9 mouse cellular contexts compared by ENCODE assay signal in genomic region chr3:108570813-108571212, GRCm38 (mm10). TPM values are rescaled to one million over a fixed set of nuclear protein-coding genes. Genes with fewer than 3 reads are reported as not detected.
DNase-seq lines count a peak whose midpoint lies in the region; ATAC-seq and TF ChIP-seq lines count a peak whose summit lies in the region.
"Had no signal": no experiment of that assay in that cellular context is flagged by ENCODE, and none has a peak within 500 bp of the region (broad histone marks: within the 10 kb centered on the region; RNA-seq: fewer than 3 reads in every experiment).

No protein-coding gene starts in this region.

- H3K9me3 ChIP-seq in hindbrain, embryonic 16.5 days (ENCODE audit: control insufficient read depth, low read length) = no peaks in the 10 kb centered on the region
- no peaks in the 10 kb centered on the region for H3K9me3 ChIP-seq in midbrain, embryonic 12.5 days

- no peaks in the 10 kb centered on the region for H3K36me3 ChIP-seq in hindbrain, embryonic 16.5 days (ENCODE audit: control insufficient read depth, insufficient read depth, low read length)
- no peaks in the 10 kb centered on the region for H3K36me3 ChIP-seq in midbrain, embryonic 12.5 days

- intact Hi-C loops in left cerebral cortex, adult 2 months (cut with DNase I) = no loop called here
- intact Hi-C loops in left cerebral cortex, postnatal 36 days (cut with DNase I) = no loop called here

- peaks cover 13% of the 10 kb centered on the region for H3K4me1 ChIP-seq in hindbrain, embryonic 16.5 days (ENCODE audit: control insufficient read depth, insufficient read depth, low read depth, low read length)
- peaks cover 35% of the 10 kb centered on the region for H3K4me1 ChIP-seq in midbrain, embryonic 12.5 days

- peak overlapping the region; percentile 93; the same call in 1 of the 2 replicates for H3K4me3 ChIP-seq in left cerebral cortex, adult 2 months
- no peak overlapping the region for H3K4me3 ChIP-seq in hindbrain, embryonic 16.5 days (ENCODE audit: low read length)
- H3K4me3 ChIP-seq in midbrain, embryonic 12.5 days = peak overlapping the region; percentile 67

- ATAC-seq in hindbrain, embryonic 16.5 days = no peak
- no peak for ATAC-seq in midbrain, embryonic 12.5 days (ENCODE audit: low FRiP score, low read depth)

- no peak overlapping the region for H3K9ac ChIP-seq in hindbrain, embryonic 16.5 days (ENCODE audit: low read depth, low read length)
- H3K9ac ChIP-seq in midbrain, embryonic 12.5 days (replicated peaks) = no peak overlapping the region

- DNase-seq in cerebellum, adult 11-12 months = peak; percentile 27
- DNase-seq in cerebellum, postnatal 36 days = no peak
- DNase-seq in left cerebral cortex, adult 2 months (ENCODE audit: extremely low spot score in 1 of 2, low spot score in 2 of 2) = no peak
- no peak for DNase-seq in left cerebral cortex, postnatal 36 days (ENCODE audit: low spot score in 2 of 2)
- DNase-seq in cerebellum, postnatal 25 days = no peak
- DNase-seq in spleen, postnatal 14 days (ENCODE audit: low spot score in 2 of 2) = no peak

- H3K4me2 ChIP-seq in hindbrain, embryonic 16.5 days (ENCODE audit: low read length) = peak overlapping the region; percentile 89
- H3K4me2 ChIP-seq in midbrain, embryonic 12.5 days (replicated peaks) = peak overlapping the region; percentile 67

- H3K27ac ChIP-seq in left cerebral cortex, adult 2 months = no peak overlapping the region; the same call in 1 of the 2 replicates
- H3K27ac ChIP-seq in hindbrain, embryonic 16.5 days (ENCODE audit: low read depth, low read length) = no peak overlapping the region
- no peak overlapping the region for H3K27ac ChIP-seq in midbrain, embryonic 12.5 days (replicated peaks)

- 85% methylated on average over 14 of the region's 14 CpGs for WGBS in hindbrain, embryonic 16.5 days
- whole genome bisulfite sequencing in midbrain, embryonic 12.5 days = 89% methylated on average over 14 of the region's 14 CpGs

- TF ChIP-seq CTCF in left cerebral cortex, adult 2 months (IDR thresholded peaks at IDR 0.05) = no peak

- H3K27me3 ChIP-seq in hindbrain, embryonic 16.5 days (replicated peaks; ENCODE audit: control insufficient read depth, insufficient read depth, low read length) = no peaks in the 10 kb centered on the region
- no peaks in the 10 kb centered on the region for H3K27me3 ChIP-seq in midbrain, embryonic 12.5 days

RNA-seq across cellular contexts. Expression of gene Taf13, which starts 0.7 kb away (rescaled TPM):
- 10 to 100 TPM; 24.9 to 25.0 TPM for total RNA-seq in left cerebral cortex, adult 2 months (2021)
- total RNA-seq in left cerebral cortex, postnatal 36 days (2021) = 10 to 100 TPM; 24.3 to 27.1 TPM
- polyA plus RNA-seq in hindbrain, embryonic 16.5 days (2015; fragmentation: Nextera tagmentation; extraction: Ambion mirVana) = 46.7 and 52.4 TPM in 2 replicates
- 71.7 and 96.7 TPM in 2 replicates for polyA plus RNA-seq in midbrain, embryonic 12.5 days (2016; fragmentation: Nextera tagmentation; extraction: Ambion mirVana)

RNA-seq across cellular contexts. Expression of gene Tmem167b, which starts 8.5 kb away (rescaled TPM):
- total RNA-seq in left cerebral cortex, adult 2 months (2021) = 10 to 100 TPM; 40.9 to 46.1 TPM
- 10 to 100 TPM; 43.2 to 44.7 TPM for total RNA-seq in left cerebral cortex, postnatal 36 days (2021)
- 51.0 and 54.3 TPM in 2 replicates for polyA plus RNA-seq in hindbrain, embryonic 16.5 days (2015; fragmentation: Nextera tagmentation; extraction: Ambion mirVana)
- 59.6 and 66.4 TPM in 2 replicates for polyA plus RNA-seq in midbrain, embryonic 12.5 days (2016; fragmentation: Nextera tagmentation; extraction: Ambion mirVana)

RNA-seq across cellular contexts. Expression of gene Wdr47, which starts 20.3 kb away (rescaled TPM):
- 100 to 1,000 TPM; 125 to 135 TPM for total RNA-seq in left cerebral cortex, adult 2 months (2021)
- total RNA-seq in left cerebral cortex, postnatal 36 days (2021) = 100 to 1,000 TPM; 126 TPM
- 103 and 108 TPM in 2 replicates for polyA plus RNA-seq in hindbrain, embryonic 16.5 days (2015; fragmentation: Nextera tagmentation; extraction: Ambion mirVana)
- 67.8 and 70.0 TPM in 2 replicates for polyA plus RNA-seq in midbrain, embryonic 12.5 days (2016; fragmentation: Nextera tagmentation; extraction: Ambion mirVana)

RNA-seq across cellular contexts. Expression of gene 5330417C22Rik, which starts 34.5 kb away (rescaled TPM):
- 10 to 100 TPM; 33.5 to 35.2 TPM for total RNA-seq in left cerebral cortex, adult 2 months (2021)
- 10 to 100 TPM; 34.2 to 37.8 TPM for total RNA-seq in left cerebral cortex, postnatal 36 days (2021)
- 16.0 and 18.5 TPM in 2 replicates for polyA plus RNA-seq in hindbrain, embryonic 16.5 days (2015; fragmentation: Nextera tagmentation; extraction: Ambion mirVana)
- polyA plus RNA-seq in midbrain, embryonic 12.5 days (2016; fragmentation: Nextera tagmentation; extraction: Ambion mirVana) = 4.2 and 4.9 TPM in 2 replicates
- total RNA-seq: gastrocnemius, postnatal 25 days had no signal

RNA-seq across cellular contexts. Expression of gene 1700013F07Rik, which starts 36.9 kb away (rescaled TPM):
- 1 to 10 TPM; 2.4 to 2.5 TPM for total RNA-seq in left cerebral cortex, adult 2 months (2021)
- 1 to 10 TPM; 1.9 to 2.7 TPM for total RNA-seq in left cerebral cortex, postnatal 36 days (2021)
- 1.9 and 2.7 TPM in 2 replicates for polyA plus RNA-seq in hindbrain, embryonic 16.5 days (2015; fragmentation: Nextera tagmentation; extraction: Ambion mirVana)
- 0.45 and 0.56 TPM in 2 replicates for polyA plus RNA-seq in midbrain, embryonic 12.5 days (2016; fragmentation: Nextera tagmentation; extraction: Ambion mirVana)
- total RNA-seq: gastrocnemius, postnatal 25 days had no signal
